Mouse (Mus musculus): ENCODE data around the gene Gm17657.

DNA sequence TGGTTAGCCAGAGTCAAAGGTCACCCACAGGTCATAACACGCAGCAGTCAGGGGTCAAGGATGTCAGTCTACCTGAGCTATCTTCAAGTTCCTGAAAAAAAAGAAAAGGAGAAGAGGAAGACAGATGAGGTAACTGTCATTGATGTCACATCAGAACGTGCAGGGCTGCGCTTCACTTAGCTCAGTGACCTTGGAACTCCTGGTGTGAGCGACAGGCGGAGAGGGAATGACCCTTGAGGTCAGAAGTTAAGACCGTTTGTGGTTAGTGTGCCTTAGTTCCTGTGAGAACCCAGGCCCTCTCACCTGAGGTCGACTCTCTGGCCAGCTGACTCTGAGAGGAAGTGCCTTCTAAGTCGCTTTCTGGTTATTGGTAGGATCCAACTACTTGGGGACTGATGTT, 38.7 kb downstream of the Gm17657 start:
- TF ChIP-seq ZC3H11A (IDR thresholded peaks at IDR 0.05; ENCODE audit: borderline replicate concordance, low read depth, low read length) (no peak), HCFC1 (IDR thresholded peaks at IDR 0.05; ENCODE audit: borderline replicate concordance, insufficient read depth, low read length) (no peak)
